ENCODE assay signal across 8 mouse cellular contexts in genomic region chr17:34899890-34900243, GRCm38 (mm10). TPM values are rescaled to one million over a fixed set of nuclear protein-coding genes. Genes with fewer than 3 reads are reported as not detected.
DNase-seq lines count a peak whose midpoint lies in the region; ATAC-seq and TF ChIP-seq lines count a peak whose summit lies in the region.

No protein-coding gene starts in this region.

- 0 out of 2 replicates have a peak, but pooled peaks cover 4% of the 10 kb centered on the region for H3K27me3 ChIP-seq in E14TG2a.4 (ENCODE audit: insufficient read depth, low read length)
- no peaks in the 10 kb centered on the region for H3K27me3 ChIP-seq in forebrain, embryonic 15.5 days
- no peaks in the 10 kb centered on the region for H3K27me3 ChIP-seq in midbrain, embryonic 15.5 days (replicated peaks)

- peak overlapping the region; percentile 97 for H3K4me2 ChIP-seq in forebrain, embryonic 15.5 days (replicated peaks)
- peak overlapping the region; percentile 91 for H3K4me2 ChIP-seq in midbrain, embryonic 15.5 days

- peak overlapping the region; percentile 96 for H3K9ac ChIP-seq in forebrain, embryonic 15.5 days (replicated peaks)
- H3K9ac ChIP-seq in midbrain, embryonic 15.5 days = peak overlapping the region; percentile 97

- peaks cover 46% of the 10 kb centered on the region for H3K36me3 ChIP-seq in E14TG2a.4 (ENCODE audit: insufficient read depth, low read length)
- peaks cover 28% of the 10 kb centered on the region for H3K36me3 ChIP-seq in forebrain, embryonic 15.5 days
- H3K36me3 ChIP-seq in midbrain, embryonic 15.5 days (replicated peaks) = peaks cover 7% of the 10 kb centered on the region

- TF ChIP-seq CTCF in E14TG2a.4 (conservative IDR thresholded peaks at IDR 0.05; ENCODE audit: low read length) = no peak

- peak overlapping the region; percentile 97; the same call in 1 of the 2 replicates for H3K27ac ChIP-seq in forebrain, embryonic 15.5 days (replicated peaks)
- peak overlapping the region; percentile 97; the same call in 1 of the 2 replicates for H3K27ac ChIP-seq in midbrain, embryonic 15.5 days

- H3K4me3 ChIP-seq in E14TG2a.4 (replicated peaks; ENCODE audit: low read length) = peak overlapping the region; percentile 92
- peak overlapping the region; percentile 94 for H3K4me3 ChIP-seq in forebrain, embryonic 15.5 days
- peak overlapping the region; percentile 93 for H3K4me3 ChIP-seq in midbrain, embryonic 15.5 days

- H3K4me1 ChIP-seq in E14TG2a.4 (replicated peaks; ENCODE audit: low read depth, low read length) = peaks cover 76% of the 10 kb centered on the region
- peaks cover 48% of the 10 kb centered on the region for H3K4me1 ChIP-seq in forebrain, embryonic 15.5 days
- peaks cover 48% of the 10 kb centered on the region for H3K4me1 ChIP-seq in midbrain, embryonic 15.5 days

- intact Hi-C loops in left cerebral cortex, postnatal 36 days (cut with DNase I) = loop anchor here (5.0 kb wide), 3 partner anchors 52 to 337 kb away; partner anchors contain the start of genes Nfkbil1, Ppt2 and Prrt1

- ATAC-seq in forebrain, embryonic 15.5 days (replicated peaks) = no peak
- no peak for ATAC-seq in midbrain, embryonic 15.5 days (replicated peaks)
- ATAC-seq in megakaryocyte progenitor cell, adult 5-6 weeks (replicated peaks; ENCODE audit: poor library complexity) = no peak

- DNase-seq in 3T3-L1 (ENCODE audit: low read depth, low spot score) = peak; percentile 86
- DNase-seq in kidney, postnatal 10 days = peak; percentile 57
- no peak for DNase-seq in testis, postnatal 10 days (ENCODE audit: low spot score)
- DNase-seq in left cerebral cortex, postnatal 36 days (ENCODE audit: low spot score in 2 of 2) = no peak

- 1% methylated on average over 5 of the region's 5 CpGs for WGBS in forebrain, embryonic 15.5 days
- 3% methylated on average over 5 of the region's 5 CpGs for WGBS in midbrain, embryonic 15.5 days

- no peaks in the 10 kb centered on the region for H3K9me3 ChIP-seq in E14TG2a.4 (ENCODE audit: low read length)
- no peaks in the 10 kb centered on the region for H3K9me3 ChIP-seq in forebrain, embryonic 15.5 days
- no peaks in the 10 kb centered on the region for H3K9me3 ChIP-seq in midbrain, embryonic 15.5 days

RNA-seq across cellular contexts. Expression of gene Ehmt2, which starts 1.6 kb away (rescaled TPM):
- 108 and 111 TPM in 2 replicates for polyA plus RNA-seq in forebrain, embryonic 15.5 days (2015; fragmentation: Nextera tagmentation; extraction: Ambion mirVana)
- polyA plus RNA-seq in midbrain, embryonic 15.5 days (2015; fragmentation: Nextera tagmentation; extraction: Ambion mirVana) = 113 and 119 TPM in 2 replicates
- total RNA-seq in left cerebral cortex, postnatal 36 days (2021) = 100 to 1,000 TPM; 162 to 194 TPM
- 72.4 and 73.5 TPM in 2 replicates for total RNA-seq in megakaryocyte progenitor cell, adult 5-6 weeks (2015)
- total RNA-seq in megakaryocyte progenitor cell, adult 5-6 weeks (2017) = 107 and 108 TPM in 2 replicates

RNA-seq across cellular contexts. Expression of gene C2, which starts 1.8 kb away (rescaled TPM):
- 0.77 and 1.5 TPM in 2 replicates for polyA plus RNA-seq in forebrain, embryonic 15.5 days (2015; fragmentation: Nextera tagmentation; extraction: Ambion mirVana)
- polyA plus RNA-seq in midbrain, embryonic 15.5 days (2015; fragmentation: Nextera tagmentation; extraction: Ambion mirVana) = 2.1 and 3.1 TPM in 2 replicates
- 1 to 10 TPM; 2.4 to 2.5 TPM for total RNA-seq in left cerebral cortex, postnatal 36 days (2021)
- 5.1 and 7.8 TPM in 2 replicates for total RNA-seq in megakaryocyte progenitor cell, adult 5-6 weeks (2015)
- total RNA-seq in megakaryocyte progenitor cell, adult 5-6 weeks (2017) = 1.6 and 1.9 TPM in 2 replicates

RNA-seq across cellular contexts. Expression of gene Slc44a4, which starts 14.4 kb away (rescaled TPM):
- polyA plus RNA-seq in forebrain, embryonic 15.5 days (2015; fragmentation: Nextera tagmentation; extraction: Ambion mirVana) = not detected in 2 replicates
- polyA plus RNA-seq in midbrain, embryonic 15.5 days (2015; fragmentation: Nextera tagmentation; extraction: Ambion mirVana) = not detected in 2 replicates
- under 1 TPM; 0.23 to 0.69 TPM for total RNA-seq in left cerebral cortex, postnatal 36 days (2021)
- 0.81 and 1.8 TPM in 2 replicates for total RNA-seq in megakaryocyte progenitor cell, adult 5-6 weeks (2015)
- total RNA-seq in megakaryocyte progenitor cell, adult 5-6 weeks (2017) = 0.61 and 0.75 TPM in 2 replicates

RNA-seq across cellular contexts. Expression of gene Gm20547, which starts 18.0 kb away (rescaled TPM):
- polyA plus RNA-seq in forebrain, embryonic 15.5 days (2015; fragmentation: Nextera tagmentation; extraction: Ambion mirVana) = 0.17 TPM in 1 of 2 replicates, not detected in the other
- polyA plus RNA-seq in midbrain, embryonic 15.5 days (2015; fragmentation: Nextera tagmentation; extraction: Ambion mirVana) = 0.18 TPM in 1 of 2 replicates, not detected in the other
- not detected for total RNA-seq in left cerebral cortex, postnatal 36 days (2021)
- total RNA-seq in megakaryocyte progenitor cell, adult 5-6 weeks (2015) = not detected in 2 replicates
- total RNA-seq in megakaryocyte progenitor cell, adult 5-6 weeks (2017) = not detected in 2 replicates

RNA-seq across cellular contexts. Expression of gene Zbtb12, which starts 20.6 kb away (rescaled TPM):
- polyA plus RNA-seq in forebrain, embryonic 15.5 days (2015; fragmentation: Nextera tagmentation; extraction: Ambion mirVana) = 9.5 and 9.9 TPM in 2 replicates
- 17.4 and 17.5 TPM in 2 replicates for polyA plus RNA-seq in midbrain, embryonic 15.5 days (2015; fragmentation: Nextera tagmentation; extraction: Ambion mirVana)
- total RNA-seq in left cerebral cortex, postnatal 36 days (2021) = 1 to 10 TPM; 6.5 to 8.6 TPM
- total RNA-seq in megakaryocyte progenitor cell, adult 5-6 weeks (2015) = 7.7 and 9.9 TPM in 2 replicates
- 13.6 and 15.1 TPM in 2 replicates for total RNA-seq in megakaryocyte progenitor cell, adult 5-6 weeks (2017)

Comparison
In these comparisons a context has a peak if more than half of its experiments do, and no peak if none do; other contexts are left out.
1. DNase-seq: peak in 3T3-L1 (single experiment) and kidney, postnatal 10 days (single experiment); none in testis, postnatal 10 days (single experiment) and left cerebral cortex, postnatal 36 days (0 of 2).
2. Peak in every context shown above with its lines, with median percentiles within 50 percentile points of each other: H3K4me3 ChIP-seq.